In the genomic region with DNA sequence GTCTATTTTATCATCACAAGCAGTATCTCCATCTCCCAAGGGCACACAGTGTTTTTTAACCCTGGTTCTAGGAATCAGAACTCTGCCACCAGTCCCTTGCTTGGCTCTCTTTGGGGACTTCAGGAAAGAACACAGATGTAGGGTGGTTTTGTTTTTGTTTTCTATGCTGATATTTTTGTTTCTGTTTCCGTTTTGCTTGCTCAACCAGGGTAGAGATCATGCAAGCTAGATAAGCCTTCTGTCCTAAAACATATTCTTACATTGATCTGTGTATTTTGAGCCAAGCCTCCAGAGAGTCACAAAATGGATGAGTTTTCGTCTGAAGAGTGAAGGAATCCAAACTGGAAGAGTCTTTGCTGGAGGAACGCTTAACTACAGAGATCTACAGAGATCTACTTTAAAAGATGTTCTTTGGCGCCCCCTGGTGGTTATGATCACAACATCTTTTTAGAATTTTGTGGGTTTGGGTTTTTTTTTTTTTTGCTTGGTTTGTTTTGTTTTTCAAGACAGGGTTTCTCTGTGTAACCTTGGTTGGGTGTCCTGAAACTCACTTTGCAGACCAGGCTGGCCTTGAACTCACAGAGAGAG, we compare ENCODE assay signal across 9 mouse cellular contexts. TPM values are rescaled to one million over a fixed set of nuclear protein-coding genes. Genes with fewer than 3 reads are reported as not detected.
DNase-seq lines count a peak whose midpoint lies in the region; ATAC-seq and TF ChIP-seq lines count a peak whose summit lies in the region.
"Had no signal": no experiment of that assay in that cellular context is flagged by ENCODE, and none has a peak within 500 bp of the region (broad histone marks: within the 10 kb centered on the region; RNA-seq: fewer than 3 reads in every experiment).

No protein-coding gene starts in this region.

- no peaks in the 10 kb centered on the region for H3K4me1 ChIP-seq in hindbrain, embryonic 11.5 days (replicated peaks; ENCODE audit: control insufficient read depth, insufficient read depth, low read length)
- no peaks in the 10 kb centered on the region for H3K4me1 ChIP-seq in hindbrain, embryonic 12.5 days
- peaks cover 4% of the 10 kb centered on the region for H3K4me1 ChIP-seq in E14TG2a.4 (replicated peaks; ENCODE audit: low read depth, low read length)
- H3K4me1 ChIP-seq in brown adipose tissue, adult 24 weeks (ENCODE audit: control insufficient read depth, insufficient read depth, insufficient read length, low read length), result no peaks in the 10 kb centered on the region
- H3K4me1 ChIP-seq in lung, postnatal 0 days (ENCODE audit: insufficient read depth, low read depth, low read length), result no peaks in the 10 kb centered on the region; the same call in 1 of the 2 replicates
- H3K4me1 ChIP-seq: neural tube, embryonic 13.5 days had no signal

- TF ChIP-seq CTCF in E14TG2a.4 (conservative IDR thresholded peaks at IDR 0.05; ENCODE audit: low read length), result peak; percentile 57
- peak; percentile 66 for TF ChIP-seq CTCF in gastrocnemius, adult 2 months (IDR thresholded peaks at IDR 0.05)
- peak; percentile 83 for TF ChIP-seq CTCF in layer of hippocampus, adult 2 months (conservative IDR thresholded peaks at IDR 0.05)
- TF ChIP-seq CTCF in lung, postnatal 0 days (IDR thresholded peaks at IDR 0.05), result peak; percentile 69

- peak; percentile 68 for TF ChIP-seq EP300 in lung, postnatal 0 days (IDR thresholded peaks at IDR 0.05)

- no peak overlapping the region for H3K4me2 ChIP-seq in hindbrain, embryonic 11.5 days (replicated peaks; ENCODE audit: low read depth, low read length)
- H3K4me2 ChIP-seq in hindbrain, embryonic 12.5 days (replicated peaks), result no peak overlapping the region
- no peak overlapping the region for H3K4me2 ChIP-seq in lung, postnatal 0 days (replicated peaks; ENCODE audit: low read depth, low read length)
- H3K4me2 ChIP-seq: neural tube, embryonic 13.5 days had no signal

- H3K27me3 ChIP-seq in hindbrain, embryonic 11.5 days (ENCODE audit: control insufficient read depth, insufficient read depth, low read length), result no peaks in the 10 kb centered on the region
- no peaks in the 10 kb centered on the region for H3K27me3 ChIP-seq in hindbrain, embryonic 12.5 days
- H3K27me3 ChIP-seq in E14TG2a.4 (ENCODE audit: insufficient read depth, low read length), result no peaks in the 10 kb centered on the region
- H3K27me3 ChIP-seq in lung, postnatal 0 days (replicated peaks; ENCODE audit: insufficient read depth, low read length), result no peaks in the 10 kb centered on the region
- H3K27me3 ChIP-seq: neural tube, embryonic 13.5 days had no signal

- no peak overlapping the region for H3K9ac ChIP-seq in hindbrain, embryonic 11.5 days (ENCODE audit: low read depth, low read length)
- no peak overlapping the region for H3K9ac ChIP-seq in hindbrain, embryonic 12.5 days
- H3K9ac ChIP-seq in lung, postnatal 0 days (replicated peaks; ENCODE audit: low read depth), result no peak overlapping the region

- H3K27ac ChIP-seq in hindbrain, embryonic 11.5 days (ENCODE audit: low read depth, low read length), result no peak overlapping the region
- H3K27ac ChIP-seq in hindbrain, embryonic 12.5 days, result no peak overlapping the region
- H3K27ac ChIP-seq in brown adipose tissue, adult 24 weeks (replicated peaks; ENCODE audit: low read depth, low read length), result no peak overlapping the region
- H3K27ac ChIP-seq in gastrocnemius, adult 2 months, result peak overlapping the region; percentile 69
- peak overlapping the region; percentile 59; the same call in 1 of the 2 replicates for H3K27ac ChIP-seq in layer of hippocampus, adult 2 months
- no peak overlapping the region for H3K27ac ChIP-seq in lung, postnatal 0 days (ENCODE audit: low read length)
- H3K27ac ChIP-seq: neural tube, embryonic 13.5 days had no signal

- intact Hi-C loops in gastrocnemius, adult 2 months (cut with DNase I), result loop anchor here (1.0 to 10.0 kb wide), 2 partner anchors 172 to 485 kb away; partner anchors contain the start of gene Tnrc6b

- no peak overlapping the region for H3K4me3 ChIP-seq in hindbrain, embryonic 11.5 days (ENCODE audit: low read depth, low read length)
- no peak overlapping the region for H3K4me3 ChIP-seq in hindbrain, embryonic 12.5 days
- H3K4me3 ChIP-seq in E14TG2a.4 (replicated peaks; ENCODE audit: low read length), result no peak overlapping the region
- peak overlapping the region; percentile 22; the same call in 1 of the 2 replicates for H3K4me3 ChIP-seq in brown adipose tissue, adult 24 weeks (ENCODE audit: insufficient read depth, low read depth, low read length)
- peak overlapping the region; percentile 62 for H3K4me3 ChIP-seq in gastrocnemius, adult 2 months
- H3K4me3 ChIP-seq in layer of hippocampus, adult 2 months, result peak overlapping the region; percentile 25; the same call in 1 of the 2 replicates
- no peak overlapping the region for H3K4me3 ChIP-seq in lung, postnatal 0 days (ENCODE audit: low read depth, low read length)
- H3K4me3 ChIP-seq: neural tube, embryonic 13.5 days had no signal

- 25% methylated on average over 4 of the region's 4 CpGs for WGBS in hindbrain, embryonic 11.5 days
- WGBS in hindbrain, embryonic 12.5 days, result 30% methylated on average over 4 of the region's 4 CpGs
- 10% methylated on average over 4 of the region's 4 CpGs for WGBS in lung, postnatal 0 days

- H3K9me3 ChIP-seq in hindbrain, embryonic 11.5 days (ENCODE audit: control insufficient read depth, low read length), result no peaks in the 10 kb centered on the region
- no peaks in the 10 kb centered on the region for H3K9me3 ChIP-seq in hindbrain, embryonic 12.5 days (replicated peaks)
- peaks cover 5% of the 10 kb centered on the region; the same call in 1 of the 2 replicates for H3K9me3 ChIP-seq in E14TG2a.4 (ENCODE audit: low read length)
- no peaks in the 10 kb centered on the region for H3K9me3 ChIP-seq in lung, postnatal 0 days (ENCODE audit: low read length)
- H3K9me3 ChIP-seq: neural tube, embryonic 13.5 days had no signal

- ATAC-seq in hindbrain, embryonic 11.5 days (ENCODE audit: low FRiP score), result no peak
- ATAC-seq in hindbrain, embryonic 12.5 days (ENCODE audit: low FRiP score), result no peak
- peak; percentile 38; the same call in 1 of the 2 replicates for ATAC-seq in lung, postnatal 0 days

- DNase-seq in hindbrain, embryonic 11.5 days (ENCODE audit: low spot score), result peak; percentile 90
- peak; percentile 70 for DNase-seq in gastrocnemius, adult 2 months
- peak; percentile 38 to 75 for DNase-seq in layer of hippocampus, adult 2 months (ENCODE audit: low spot score in 2 of 2)
- DNase-seq in lung, postnatal 0 days (ENCODE audit: low spot score), result peak; percentile 89
- DNase-seq in spleen, postnatal 10 days (ENCODE audit: low spot score in 2 of 2), result peak; percentile 53 to 84

- H3K36me3 ChIP-seq in hindbrain, embryonic 11.5 days (ENCODE audit: control insufficient read depth, insufficient read depth, low read length), result no peaks in the 10 kb centered on the region
- H3K36me3 ChIP-seq in hindbrain, embryonic 12.5 days, result no peaks in the 10 kb centered on the region
- H3K36me3 ChIP-seq in E14TG2a.4 (ENCODE audit: insufficient read depth, low read length), result no peaks in the 10 kb centered on the region
- H3K36me3 ChIP-seq in lung, postnatal 0 days (ENCODE audit: insufficient read depth, low read length), result no peaks in the 10 kb centered on the region
- H3K36me3 ChIP-seq: neural tube, embryonic 13.5 days had no signal

RNA-seq across cellular contexts. Expression of gene Mrtfa, which starts 8.9 kb away (rescaled TPM):
- polyA plus RNA-seq in hindbrain, embryonic 11.5 days (2014; fragmentation: Nextera tagmentation; extraction: Ambion mirVana), result 19.6 and 31.9 TPM in 2 replicates
- polyA plus RNA-seq in hindbrain, embryonic 12.5 days (2016; fragmentation: Nextera tagmentation; extraction: Ambion mirVana), result 29.8 and 30.6 TPM in 2 replicates
- 2.7 and 3.6 TPM in 2 replicates for polyA plus RNA-seq in brown adipose tissue, adult 24 weeks (2012; ENCODE audit: insufficient read depth, insufficient read length, missing spikeins)
- total RNA-seq in gastrocnemius, adult 2 months (2021), result 10 to 100 TPM; 18.8 to 28.1 TPM
- 100 to 1,000 TPM; 109 to 115 TPM for total RNA-seq in layer of hippocampus, adult 2 months (2021)
- 13.5 and 13.9 TPM in 2 replicates for polyA plus RNA-seq in lung, postnatal 0 days (2015; fragmentation: Nextera tagmentation; extraction: Ambion mirVana)

RNA-seq across cellular contexts. Expression of gene Mchr1, which starts 35.8 kb away (rescaled TPM):
- polyA plus RNA-seq in hindbrain, embryonic 11.5 days (2014; fragmentation: Nextera tagmentation; extraction: Ambion mirVana), result 0.09 and 0.59 TPM in 2 replicates
- 0.74 and 1.2 TPM in 2 replicates for polyA plus RNA-seq in hindbrain, embryonic 12.5 days (2016; fragmentation: Nextera tagmentation; extraction: Ambion mirVana)
- polyA plus RNA-seq in brown adipose tissue, adult 24 weeks (2012; ENCODE audit: insufficient read depth, insufficient read length, missing spikeins), result not detected in 2 replicates
- total RNA-seq in gastrocnemius, adult 2 months (2021), result 1 to 10 TPM; 3.2 to 5.5 TPM
- total RNA-seq in layer of hippocampus, adult 2 months (2021), result 10 to 100 TPM; 24.6 to 24.9 TPM
- 1.6 and 3.3 TPM in 2 replicates for polyA plus RNA-seq in lung, postnatal 0 days (2015; fragmentation: Nextera tagmentation; extraction: Ambion mirVana)

Comparison
In these comparisons a context has a peak if more than half of its experiments do, and no peak if none do; other contexts are left out.
1. H3K27ac ChIP-seq: peak in gastrocnemius, adult 2 months (single experiment) and layer of hippocampus, adult 2 months (single experiment); none in hindbrain, embryonic 11.5 days (single experiment), hindbrain, embryonic 12.5 days (single experiment), brown adipose tissue, adult 24 weeks (single experiment) and lung, postnatal 0 days (single experiment).
2. H3K4me3 ChIP-seq: peak in brown adipose tissue, adult 24 weeks (single experiment), gastrocnemius, adult 2 months (single experiment) and layer of hippocampus, adult 2 months (single experiment); none in hindbrain, embryonic 11.5 days (single experiment), hindbrain, embryonic 12.5 days (single experiment), E14TG2a.4 (single experiment) and lung, postnatal 0 days (single experiment).
3. Peak in every context shown above with its lines, with median percentiles within 50 percentile points of each other: DNase-seq and CTCF ChIP-seq.